Mouse (Mus musculus) stomach, postnatal 0 days (tissue): Measurements from ENCODE around the gene Csnk2b.

ENCODE experiments used
- CTCF ChIP-seq: IDR thresholded peaks from 2 replicates; pipeline ENCODE4 v1.5.1; 2016; ENCODE audit warnings: antibody characterized with exemption, low read depth, mild to moderate bottlenecking, moderate library complexity
- EP300 ChIP-seq: optimal IDR thresholded peaks from 2 replicates; pipeline ENCODE3; 2016; ENCODE audit warnings: antibody characterized with exemption

GRCm38 (mm10) chr17:35121143-35121799 is 582 bp downstream of the Csnk2b start, which contains the start of gene Gpank1:
- TF ChIP-seq CTCF = 0 out of 2 replicates have a peak, but pooled peaks have one; percentile 1
- TF ChIP-seq EP300 = no peak
